Mouse (Mus musculus) kidney, embryonic 14.5 days (tissue): ENCODE measurements around the gene Camk2b. TPM values are rescaled to one million over a fixed set of nuclear protein-coding genes. Genes with fewer than 3 reads are reported as not detected.
"Not testable (repeated sequence)": the region's sequence is repeated elsewhere in the genome, so short reads cannot be mapped to it uniquely, and the experiment has no call there.

ENCODE experiments used
- ATAC-seq: fragments of 200-750 bp; cut with Nextera tagmentation; 2 replicates; pipeline ENCODE4 v1.8.0; 2017; ENCODE audit warnings: moderate number of reproducible peaks, mild to moderate bottlenecking, moderate TSS enrichment, moderate library complexity; ENCODE audit not compliant: low FRiP score, low TSS enrichment
- H3K27ac ChIP-seq: fragments of 300-500 bp; sonication (generic); 2 replicates; pipeline ENCODE4 v1.5.1; 2014; ENCODE audit warnings: low read depth, mild to moderate bottlenecking, low read length, moderate library complexity, mixed read lengths
- H3K27me3 ChIP-seq: fragments of 300-500 bp; sonication (generic); 2 replicates; pipeline ENCODE4 v1.6.1; 2014; ENCODE audit warnings: mild to moderate bottlenecking, low read length; ENCODE audit not compliant: control insufficient read depth, insufficient read depth
- H3K36me3 ChIP-seq: fragments of 300-500 bp; sonication (generic); 2 replicates; pipeline ENCODE4 v1.6.1; 2014; ENCODE audit warnings: low read length, mixed read lengths; ENCODE audit not compliant: control insufficient read depth, insufficient read depth
- H3K4me1 ChIP-seq: fragments of 300-500 bp; sonication (generic); 2 replicates; pipeline ENCODE4 v1.6.1; 2014; ENCODE audit warnings: low read length, mixed read lengths; ENCODE audit not compliant: control insufficient read depth, insufficient read depth
- H3K4me2 ChIP-seq: fragments of 300-500 bp; sonication (generic); replicated peaks from 2 replicates; pipeline ENCODE4 v1.6.1; 2014; ENCODE audit warnings: low read depth, mild to moderate bottlenecking, low read length
- H3K4me3 ChIP-seq: fragments of 300-500 bp; sonication (generic); 2 replicates; pipeline ENCODE4 v1.5.1; 2014; ENCODE audit warnings: mild to moderate bottlenecking, low read length
- H3K9ac ChIP-seq: fragments of 300-500 bp; sonication (generic); 2 replicates; pipeline ENCODE4 v1.6.1; 2014; ENCODE audit warnings: low read depth, mild to moderate bottlenecking, low read length, moderate library complexity
- H3K9me3 ChIP-seq: fragments of 300-500 bp; sonication (generic); 2 replicates; pipeline ENCODE4 v1.6.1; 2016; ENCODE audit warnings: low read length; ENCODE audit not compliant: control insufficient read depth
- WGBS: fragments of 180-500 bp; shearing (Covaris S2); extraction: QIAGEN DNeasy Blood & Tissue Kit; methylation state at CpG from one replicate; pipeline ENCODE4 v1.1.7; 2014; 5-methylcytosine and 5-hydroxymethylcytosine counted together
- polyA plus RNA-seq: library from polyadenylated mRNA; unstranded; fragments of >200 nt; fragmentation: Nextera tagmentation; extraction: Ambion mirVana; gene quantifications from 2 replicates; pipeline ENCODE4 v1.2.1, GENCODE M21; 2014

The Camk2b gene
- 4.2 and 4.4 TPM in 2 replicates for polyA plus RNA-seq

DNA sequence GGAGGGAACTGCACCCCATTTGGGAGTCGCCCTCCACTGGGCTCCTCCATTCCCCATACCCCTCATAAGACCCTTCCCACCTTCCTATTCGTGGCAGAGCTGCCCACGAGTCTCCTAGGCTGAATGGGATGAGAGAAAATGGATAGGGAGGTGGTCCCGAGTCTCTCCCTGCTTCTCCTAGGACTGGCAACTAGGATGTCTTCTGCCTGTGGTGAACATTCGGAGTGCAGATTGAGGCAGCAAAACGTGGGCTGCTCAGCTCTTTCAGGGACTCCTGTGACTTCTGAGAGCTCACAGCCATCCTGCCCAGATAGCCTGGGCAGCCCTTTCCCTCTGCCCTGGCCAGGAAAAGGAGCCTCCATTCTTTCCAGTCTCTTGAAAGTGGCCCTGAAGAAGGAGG is at the start of gene Camk2b:
Gene Camk2b, minus strand, starts transcription at position 187 of the 400 bp plus-strand sequence.
- no peaks in the 10 kb centered on the region for H3K36me3 ChIP-seq
- peaks cover 60% of the 10 kb centered on the region for H3K27me3 ChIP-seq
- no peak within 1 kb of the TSS for H3K27ac ChIP-seq
- H3K9me3 ChIP-seq, result no peaks in the 10 kb centered on the region
- ATAC-seq, result no peak
- peak within 1 kb of the TSS; percentile 97 for H3K4me2 ChIP-seq
- WGBS, result 14% methylated on average over 6 of the region's 6 CpGs
- H3K4me1 ChIP-seq, result peaks cover 14% of the 10 kb centered on the region
- H3K9ac ChIP-seq, result peak within 1 kb of the TSS; percentile 47
- H3K4me3 ChIP-seq, result peak within 1 kb of the TSS; percentile 65

- ATAC-seq, result no peak
- H3K36me3 ChIP-seq, result peaks cover 36% of the 10 kb centered on the region
Observed at GRCm38 (mm10) chr11:6111734-6112484, 45.7 kb upstream of the Camk2b start.

GRCm38 (mm10) chr11:6109990-6110389 is 43.8 kb upstream of the Camk2b start:
- Histone ChIP-seq H3K27ac (no peak overlapping the region), H3K36me3 (peaks cover 43% of the 10 kb centered on the region), H3K4me3 (no peak overlapping the region), H3K27me3 (no peaks in the 10 kb centered on the region), H3K4me2 (no peak overlapping the region), H3K9me3 (no peaks in the 10 kb centered on the region), H3K4me1 (no peaks in the 10 kb centered on the region), H3K9ac (no peak overlapping the region)
- ATAC-seq, result no peak

More at GRCm38 (mm10) chr11:6111734-6112484, 45.7 kb upstream of the Camk2b start:
- no peak overlapping the region for H3K4me3 ChIP-seq
- no peak overlapping the region for H3K27ac ChIP-seq
- H3K27me3 ChIP-seq, result no peaks in the 10 kb centered on the region
- H3K4me1 ChIP-seq, result no peaks in the 10 kb centered on the region
- 91% methylated on average over 5 of the region's 5 CpGs for WGBS
- H3K9me3 ChIP-seq, result no peaks in the 10 kb centered on the region
- no peak overlapping the region for H3K4me2 ChIP-seq
- H3K9ac ChIP-seq, result no peak overlapping the region

DNA sequence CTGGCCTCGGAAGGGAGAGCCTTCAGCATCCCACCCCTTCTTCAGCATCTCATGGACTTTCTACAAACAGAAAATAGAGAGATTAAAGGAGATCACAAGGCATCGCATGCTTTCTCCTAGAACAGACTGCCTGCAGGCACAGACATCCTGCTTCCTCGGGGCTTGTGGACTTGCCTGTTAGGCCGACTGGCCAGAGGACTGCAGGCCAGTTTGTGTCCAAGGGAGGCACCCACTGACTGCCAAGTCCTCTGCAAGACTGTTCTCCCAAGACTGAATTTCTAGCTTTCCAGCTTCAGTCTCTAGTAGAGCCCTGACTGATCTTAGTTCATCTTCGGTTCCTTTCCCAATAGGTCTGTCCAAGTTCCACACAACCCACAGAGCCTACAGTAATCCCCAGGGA is 42.1 kb upstream of the Camk2b start:
- H3K36me3 ChIP-seq, result peaks cover 43% of the 10 kb centered on the region
- 90% methylated on average over 5 of the region's 5 CpGs for WGBS

GRCm38 (mm10) chr11:6107722-6108121 is 41.6 kb upstream of the Camk2b start:
- peaks cover 38% of the 10 kb centered on the region for H3K36me3 ChIP-seq
- no peaks in the 10 kb centered on the region for H3K4me1 ChIP-seq
- H3K9me3 ChIP-seq, result no peaks in the 10 kb centered on the region
- no peaks in the 10 kb centered on the region for H3K27me3 ChIP-seq
- no peak overlapping the region for H3K27ac ChIP-seq
- H3K4me2 ChIP-seq, result no peak overlapping the region
- H3K4me3 ChIP-seq, result no peak overlapping the region
- WGBS, result 88% methylated on average over 3 of the region's 3 CpGs
- ATAC-seq, result no peak
- H3K9ac ChIP-seq, result no peak overlapping the region

More for the DNA sequence above, 42.1 kb upstream of the Camk2b start:
- ATAC-seq, result no peak
- Histone ChIP-seq H3K9me3 (no peaks in the 10 kb centered on the region), H3K27me3 (no peaks in the 10 kb centered on the region), H3K4me2 (no peak overlapping the region), H3K4me3 (no peak overlapping the region), H3K9ac (no peak overlapping the region), H3K4me1 (no peaks in the 10 kb centered on the region), H3K27ac (no peak overlapping the region)

- 91% methylated on average over 5 of the region's 5 CpGs for WGBS
- H3K9me3 ChIP-seq, result no peaks in the 10 kb centered on the region
- H3K36me3 ChIP-seq, result peaks cover 20% of the 10 kb centered on the region
Observed at GRCm38 (mm10) chr11:6104734-6105133, 38.6 kb upstream of the Camk2b start.

DNA sequence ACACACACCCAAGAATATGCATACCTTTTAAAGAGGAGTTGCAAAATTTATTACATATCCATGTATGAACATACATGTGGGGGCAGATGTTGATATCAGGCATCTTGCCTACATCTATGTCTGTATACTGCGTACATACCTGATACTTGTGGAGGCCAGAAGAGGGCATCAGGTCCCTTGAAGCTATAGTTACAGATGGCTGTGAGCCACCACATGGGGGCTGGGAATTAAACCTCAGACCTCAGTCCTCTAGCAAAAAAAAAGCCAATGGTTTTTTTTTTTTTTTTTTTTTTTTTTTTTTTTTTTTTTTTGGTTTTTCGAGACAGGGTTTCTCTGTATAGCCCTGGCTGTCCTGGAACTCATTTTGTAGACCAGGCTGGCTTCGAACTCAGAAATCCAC is 30.5 kb upstream of the Camk2b start:
- H3K4me1 ChIP-seq, H3K9ac ChIP-seq, H3K36me3 ChIP-seq, H3K9me3 ChIP-seq, H3K4me2 ChIP-seq, H3K27ac ChIP-seq, H3K27me3 ChIP-seq, ATAC-seq, H3K4me3 ChIP-seq: not testable (repeated sequence)
- 75% methylated on average over 3 of the region's 3 CpGs for WGBS

More at GRCm38 (mm10) chr11:6104734-6105133, 38.6 kb upstream of the Camk2b start:
- Histone ChIP-seq H3K27me3 (no peaks in the 10 kb centered on the region), H3K9ac (no peak overlapping the region), H3K4me1 (no peaks in the 10 kb centered on the region), H3K27ac (no peak overlapping the region), H3K4me2 (no peak overlapping the region), H3K4me3 (no peak overlapping the region)
- ATAC-seq, result no peak

- no peaks in the 10 kb centered on the region for H3K36me3 ChIP-seq
- no peak overlapping the region for H3K4me2 ChIP-seq
- no peak overlapping the region for H3K9ac ChIP-seq
- H3K27me3 ChIP-seq, result no peaks in the 10 kb centered on the region
- no peaks in the 10 kb centered on the region for H3K9me3 ChIP-seq
- no peak for ATAC-seq
- no peak overlapping the region for H3K27ac ChIP-seq
- 65% methylated on average over 4 of the region's 4 CpGs for WGBS
- H3K4me1 ChIP-seq, result no peaks in the 10 kb centered on the region
- no peak overlapping the region for H3K4me3 ChIP-seq
Observed at GRCm38 (mm10) chr11:6086991-6087390, 20.8 kb upstream of the Camk2b start.

GRCm38 (mm10) chr11:6078737-6079136 is 12.6 kb upstream of the Camk2b start:
- H3K9me3 ChIP-seq, result no peaks in the 10 kb centered on the region
- H3K27ac ChIP-seq, result no peak overlapping the region
- no peaks in the 10 kb centered on the region for H3K27me3 ChIP-seq
- no peak overlapping the region for H3K4me3 ChIP-seq
- ATAC-seq, result no peak
- H3K36me3 ChIP-seq, result no peaks in the 10 kb centered on the region
- H3K9ac ChIP-seq, result no peak overlapping the region
- H3K4me2 ChIP-seq, result no peak overlapping the region
- H3K4me1 ChIP-seq, result no peaks in the 10 kb centered on the region
- 88% methylated on average over 2 of the region's 2 CpGs for WGBS
